Mouse (Mus musculus) embryonic facial prominence, embryonic 15.5 days (tissue): ENCODE data around the gene Tsc2. TPM values are rescaled to one million over a fixed set of nuclear protein-coding genes. Genes with fewer than 3 reads are reported as not detected.

Source experiments
- ATAC-seq: fragments of 200-750 bp; cut with Nextera tagmentation; 2 replicates; pipeline ENCODE4 v1.8.0; 2017; ENCODE audit warnings: low read depth, moderate TSS enrichment; ENCODE audit not compliant: insufficient number of reproducible peaks, low FRiP score, low TSS enrichment
- H3K27ac ChIP-seq: fragments of 300-500 bp; sonication (generic); replicated peaks from 2 replicates; pipeline ENCODE4 v1.5.1; 2015; ENCODE audit warnings: mild to moderate bottlenecking, inconsistent platforms
- H3K27me3 ChIP-seq: fragments of 300-500 bp; sonication (generic); 2 replicates; pipeline ENCODE4 v1.6.1; 2015; ENCODE audit warnings: inconsistent platforms
- H3K36me3 ChIP-seq: fragments of 300-500 bp; sonication (generic); 2 replicates; pipeline ENCODE4 v1.6.1; 2015; ENCODE audit warnings: mild to moderate bottlenecking, inconsistent platforms
- H3K4me1 ChIP-seq: fragments of 300-500 bp; sonication (generic); 2 replicates; pipeline ENCODE4 v1.6.1; 2015; ENCODE audit warnings: inconsistent platforms
- H3K4me2 ChIP-seq: fragments of 300-500 bp; sonication (generic); replicated peaks from 2 replicates; pipeline ENCODE4 v1.6.1; 2015; ENCODE audit warnings: mild to moderate bottlenecking, inconsistent platforms
- H3K4me3 ChIP-seq: fragments of 300-500 bp; sonication (generic); replicated peaks from 2 replicates; pipeline ENCODE4 v1.5.1; 2015; ENCODE audit warnings: mild to moderate bottlenecking, inconsistent platforms
- H3K9ac ChIP-seq: fragments of 300-500 bp; sonication (generic); 2 replicates; pipeline ENCODE4 v1.6.1; 2015; ENCODE audit warnings: inconsistent platforms
- H3K9me3 ChIP-seq: fragments of 300-500 bp; sonication (generic); replicated peaks from 2 replicates; pipeline ENCODE4 v1.6.1; 2016; ENCODE audit warnings: inconsistent platforms
- WGBS: fragments of 180-500 bp; shearing (Covaris S2); methylation state at CpG from one replicate; pipeline ENCODE4 v1.1.7; 2015; 5-methylcytosine and 5-hydroxymethylcytosine counted together
- polyA plus RNA-seq: library from polyadenylated mRNA; unstranded; fragments of >200 nt; fragmentation: Nextera tagmentation; extraction: Ambion mirVana; gene quantifications from 2 replicates; pipeline ENCODE4 v1.2.1, GENCODE M21; 2015

Gene Tsc2
- polyA plus RNA-seq, 1 experiment from 2014 or later: 64.4 TPM

- ATAC-seq: no peak
- H3K36me3 ChIP-seq: peaks cover 73% of the 10 kb centered on the region
- H3K9ac ChIP-seq: no peak overlapping the region
- no peak overlapping the region for H3K4me3 ChIP-seq
- no peaks in the 10 kb centered on the region for H3K9me3 ChIP-seq
- no peaks in the 10 kb centered on the region for H3K4me1 ChIP-seq
- H3K27me3 ChIP-seq: no peaks in the 10 kb centered on the region
- WGBS: 91% methylated on average over 8 of the region's 8 CpGs
- no peak overlapping the region for H3K27ac ChIP-seq
- H3K4me2 ChIP-seq: no peak overlapping the region
These were observed 23.6 kb downstream of the Tsc2 start for GRCm38 (mm10) chr17:24608874-24609273.

GRCm38 (mm10) chr17:24608370-24608769 lies 24.1 kb downstream of the Tsc2 start:
- Histone ChIP-seq H3K4me2 (no peak overlapping the region), H3K9me3 (no peaks in the 10 kb centered on the region), H3K4me3 (no peak overlapping the region), H3K27me3 (no peaks in the 10 kb centered on the region), H3K9ac (no peak overlapping the region), H3K36me3 (peaks cover 71% of the 10 kb centered on the region), H3K27ac (no peak overlapping the region), H3K4me1 (no peaks in the 10 kb centered on the region)
- whole genome bisulfite sequencing: 90% methylated on average over 4 of the region's 4 CpGs
- ATAC-seq: no peak

- Histone ChIP-seq H3K4me3 (no peak overlapping the region), H3K9ac (no peak overlapping the region), H3K27ac (no peak overlapping the region), H3K27me3 (no peaks in the 10 kb centered on the region), H3K4me1 (no peaks in the 10 kb centered on the region), H3K36me3 (peaks cover 87% of the 10 kb centered on the region), H3K9me3 (no peaks in the 10 kb centered on the region), H3K4me2 (no peak overlapping the region)
- ATAC-seq: no peak
- 74% methylated on average over 3 of the region's 3 CpGs for WGBS
These were observed 27.9 kb downstream of the Tsc2 start for GRCm38 (mm10) chr17:24604557-24604956.

GRCm38 (mm10) chr17:24603961-24604360 lies 28.5 kb downstream of the Tsc2 start:
- H3K4me2 ChIP-seq: no peak overlapping the region
- WGBS: 89% methylated on average over 8 of the region's 8 CpGs
- peaks cover 90% of the 10 kb centered on the region for H3K36me3 ChIP-seq
- no peaks in the 10 kb centered on the region for H3K27me3 ChIP-seq
- no peaks in the 10 kb centered on the region for H3K4me1 ChIP-seq
- no peak overlapping the region for H3K9ac ChIP-seq
- H3K9me3 ChIP-seq: no peaks in the 10 kb centered on the region
- no peak overlapping the region for H3K4me3 ChIP-seq
- no peak overlapping the region for H3K27ac ChIP-seq
- no peak for ATAC-seq

- Histone ChIP-seq H3K4me2 (no peak overlapping the region), H3K4me1 (no peaks in the 10 kb centered on the region), H3K9ac (no peak overlapping the region), H3K27me3 (no peaks in the 10 kb centered on the region), H3K9me3 (no peaks in the 10 kb centered on the region), H3K36me3 (peaks cover 91% of the 10 kb centered on the region), H3K27ac (no peak overlapping the region), H3K4me3 (no peak overlapping the region)
- no peak for ATAC-seq
- 89% methylated on average over 4 of the region's 4 CpGs for WGBS
These were observed 31.9 kb downstream of the Tsc2 start for GRCm38 (mm10) chr17:24600502-24600901.

GRCm38 (mm10) chr17:24597989-24598388 lies 34.4 kb downstream of the Tsc2 start:
- Histone ChIP-seq H3K4me3 (no peak overlapping the region), H3K4me2 (no peak overlapping the region), H3K9ac (no peak overlapping the region), H3K27me3 (no peaks in the 10 kb centered on the region), H3K36me3 (peaks cover 98% of the 10 kb centered on the region), H3K27ac (no peak overlapping the region), H3K4me1 (no peaks in the 10 kb centered on the region), H3K9me3 (no peaks in the 10 kb centered on the region)
- 88% methylated on average over 3 of the region's 3 CpGs for WGBS
- ATAC-seq: no peak

GRCm38 (mm10) chr17:24596471-24597183 lies 35.8 kb downstream of the Tsc2 start:
- H3K4me1 ChIP-seq: no peaks in the 10 kb centered on the region
- H3K27ac ChIP-seq: no peak overlapping the region
- WGBS: 85% methylated on average over 19 of the region's 19 CpGs
- no peaks in the 10 kb centered on the region for H3K9me3 ChIP-seq
- H3K4me3 ChIP-seq: no peak overlapping the region
- no peak overlapping the region for H3K4me2 ChIP-seq
- H3K9ac ChIP-seq: no peak overlapping the region
- no peak for ATAC-seq
- H3K27me3 ChIP-seq: no peaks in the 10 kb centered on the region
- H3K36me3 ChIP-seq: peaks cover 97% of the 10 kb centered on the region

GRCm38 (mm10) chr17:24596073-24596466 lies 36.4 kb downstream of the Tsc2 start:
- no peak overlapping the region for H3K9ac ChIP-seq
- 72% methylated on average over 5 of the region's 5 CpGs for WGBS
- H3K9me3 ChIP-seq: no peaks in the 10 kb centered on the region
- no peak overlapping the region for H3K4me3 ChIP-seq
- no peak for ATAC-seq
- no peak overlapping the region for H3K27ac ChIP-seq
- no peak overlapping the region for H3K4me2 ChIP-seq
- H3K27me3 ChIP-seq: no peaks in the 10 kb centered on the region
- peaks cover 98% of the 10 kb centered on the region for H3K36me3 ChIP-seq
- H3K4me1 ChIP-seq: no peaks in the 10 kb centered on the region

- H3K27ac ChIP-seq: no peak overlapping the region
- 76% methylated on average over 17 of the region's 17 CpGs for WGBS
- H3K9me3 ChIP-seq: no peaks in the 10 kb centered on the region
- no peak overlapping the region for H3K4me2 ChIP-seq
- H3K4me3 ChIP-seq: no peak overlapping the region
- no peaks in the 10 kb centered on the region for H3K27me3 ChIP-seq
- H3K36me3 ChIP-seq: peaks cover 98% of the 10 kb centered on the region
- ATAC-seq: no peak
- H3K4me1 ChIP-seq: no peaks in the 10 kb centered on the region
- no peak overlapping the region for H3K9ac ChIP-seq
These were observed 37.0 kb downstream of the Tsc2 start for GRCm38 (mm10) chr17:24595126-24596072.

- H3K27ac ChIP-seq: no peak overlapping the region
- H3K4me2 ChIP-seq: no peak overlapping the region
- no peak overlapping the region for H3K9ac ChIP-seq
- no peak for ATAC-seq
- H3K36me3 ChIP-seq: peaks cover 96% of the 10 kb centered on the region
- no peaks in the 10 kb centered on the region for H3K27me3 ChIP-seq
- H3K9me3 ChIP-seq: no peaks in the 10 kb centered on the region
- no peak overlapping the region for H3K4me3 ChIP-seq
- no peaks in the 10 kb centered on the region for H3K4me1 ChIP-seq
- WGBS: 89% methylated on average over 26 of the region's 26 CpGs
These were observed 38.2 kb downstream of the Tsc2 start for GRCm38 (mm10) chr17:24593992-24594890.

- Histone ChIP-seq H3K4me1 (no peaks in the 10 kb centered on the region), H3K36me3 (peaks cover 91% of the 10 kb centered on the region), H3K9ac (no peak overlapping the region), H3K27ac (no peak overlapping the region), H3K4me3 (no peak overlapping the region), H3K4me2 (no peak overlapping the region), H3K27me3 (no peaks in the 10 kb centered on the region), H3K9me3 (no peaks in the 10 kb centered on the region)
- no peak for ATAC-seq
- WGBS: 85% methylated on average over 5 of the region's 5 CpGs
These were observed 39.2 kb downstream of the Tsc2 start for GRCm38 (mm10) chr17:24593248-24593647.
